Mouse (Mus musculus) ES-CJ7 (cell line): Measurements from ENCODE around the gene Dnah10.
"Not testable (repeated sequence)": the region's sequence is repeated elsewhere in the genome, so short reads cannot be mapped to it uniquely, and the experiment has no call there.

Experiments used
- DNase-seq: peaks from one replicate; pipeline ENCODE4 v3.0.0; 2011; ENCODE audit warnings: low read depth, low spot score

The Dnah10 gene

DNA sequence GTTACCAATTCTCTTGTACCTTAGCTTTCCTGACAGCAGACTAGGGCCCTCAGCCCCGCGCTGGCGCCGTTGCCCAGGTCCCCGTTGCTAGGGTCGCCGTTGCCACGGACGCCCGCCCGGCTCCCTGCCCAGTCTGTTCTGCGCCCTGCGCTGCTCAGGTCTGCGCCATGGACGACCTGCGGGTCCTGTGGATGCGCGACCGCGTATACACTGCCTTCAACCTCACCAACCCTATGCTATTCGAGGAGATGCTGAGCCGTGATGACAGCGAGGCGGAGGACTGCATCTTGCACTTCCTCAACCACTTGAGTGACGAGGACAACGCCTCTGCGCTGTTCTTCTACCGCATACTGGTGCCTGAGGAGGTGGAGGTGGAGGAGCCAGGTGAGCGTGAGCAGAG lies at the start of gene Dnah10:
Gene Dnah10, plus strand, starts transcription at position 89 of the 400 bp plus-strand sequence.
- DNase-seq = peak; percentile 20

DNA sequence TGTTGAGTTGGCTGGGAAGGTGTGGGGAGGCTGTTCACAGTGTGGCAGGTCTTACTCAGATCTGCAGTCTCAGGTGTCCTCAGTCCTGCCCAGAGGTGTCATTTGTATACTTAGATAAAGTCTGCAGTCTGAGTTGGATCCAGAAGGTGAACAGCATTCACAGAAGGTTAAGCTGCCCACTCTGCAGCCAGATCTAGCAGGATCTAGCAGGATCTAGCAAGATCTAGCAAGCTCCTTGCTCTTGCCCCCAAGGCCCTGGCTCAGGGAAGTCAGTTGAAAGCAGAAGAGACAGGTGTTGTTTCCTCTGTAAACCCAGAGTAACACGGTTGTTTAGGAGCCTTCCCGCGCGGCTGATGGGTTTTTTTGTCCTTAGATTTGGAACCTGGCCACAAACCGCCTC lies 11.1 kb upstream of the Dnah10 start:
- DNase-seq = peak; percentile 80

DNA sequence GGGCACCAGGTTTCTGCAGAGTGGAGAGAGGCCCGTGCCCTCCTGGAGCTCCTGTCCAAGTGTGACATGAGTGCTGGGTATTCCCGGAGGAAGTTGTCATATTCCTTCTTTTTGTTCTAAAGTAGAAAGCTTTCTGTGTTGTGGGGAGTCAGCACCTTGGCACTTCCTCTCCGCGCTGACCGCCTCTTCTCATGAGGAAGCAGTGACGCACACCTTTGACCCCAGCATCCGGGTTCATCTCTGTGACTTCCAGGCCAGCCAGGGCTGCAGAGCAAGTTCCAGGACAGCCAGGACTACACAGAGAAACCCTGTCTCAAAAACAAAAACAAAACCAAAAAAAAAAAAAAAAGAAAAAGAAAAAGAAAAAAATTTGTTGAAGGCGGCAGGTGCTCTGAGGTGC lies 9.8 kb upstream of the Dnah10 start:
- DNase-seq = no peak

DNA sequence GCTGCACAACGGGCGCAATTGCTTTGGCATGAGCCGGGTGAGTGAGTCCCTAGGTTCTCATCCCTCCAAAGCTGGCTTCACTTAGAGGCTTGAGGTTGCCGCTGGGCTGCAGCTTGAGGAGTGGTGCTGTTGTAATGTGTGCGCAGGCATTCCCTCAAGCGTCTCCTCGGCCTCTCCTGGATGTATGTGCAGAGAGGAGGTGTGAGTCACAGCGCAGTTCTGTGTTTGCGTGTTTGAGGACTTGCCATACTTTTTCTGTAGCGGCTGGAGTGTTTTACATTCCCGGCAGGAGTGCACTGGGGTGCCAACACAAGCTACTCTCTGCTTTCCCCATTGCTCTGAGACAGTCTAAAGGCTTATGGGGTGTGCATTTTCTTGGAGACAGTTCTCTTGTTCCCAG lies 6.9 kb upstream of the Dnah10 start:
- DNase-seq = no peak

DNA sequence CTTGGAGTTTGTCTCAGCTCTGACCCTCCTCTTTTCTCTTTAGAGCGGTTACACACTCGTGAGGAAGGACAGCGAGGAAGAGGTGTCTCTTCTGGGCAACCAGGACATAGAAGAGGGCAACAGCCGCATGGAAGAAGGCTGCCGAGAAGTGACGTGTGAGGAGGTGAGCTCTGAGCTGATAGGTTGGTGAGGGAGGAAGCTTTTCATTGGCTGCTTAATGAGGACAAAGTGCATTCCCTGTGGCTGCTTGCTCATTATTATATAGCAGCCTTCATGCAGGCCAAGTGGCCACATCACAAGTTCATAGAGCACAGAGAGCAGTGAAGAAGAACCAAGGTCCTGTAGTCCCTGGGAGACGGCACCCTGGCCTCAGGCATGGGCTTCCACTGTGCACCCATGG lies 6.5 kb upstream of the Dnah10 start:
- no peak for DNase-seq

DNA sequence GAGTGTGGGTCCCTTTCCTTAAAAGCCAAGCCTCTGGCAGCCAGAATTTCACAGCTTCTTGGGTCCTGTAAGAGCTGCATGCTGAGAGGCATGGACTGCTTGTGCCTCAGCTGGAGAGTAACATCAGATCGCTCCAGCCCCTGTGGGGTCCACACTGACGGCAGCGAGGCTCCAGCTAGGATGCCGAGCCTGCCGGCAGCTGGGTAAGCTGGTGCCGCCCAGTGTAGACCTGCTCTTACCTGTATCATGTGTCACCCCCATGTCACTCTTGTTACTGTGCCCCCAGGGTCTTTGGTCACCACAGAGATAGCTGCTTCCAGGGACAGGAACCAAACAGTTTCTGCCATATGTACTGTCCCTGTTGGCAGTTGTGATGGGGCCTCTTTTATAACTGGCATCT lies 1.8 kb upstream of the Dnah10 start:
- DNase-seq = no peak

DNA sequence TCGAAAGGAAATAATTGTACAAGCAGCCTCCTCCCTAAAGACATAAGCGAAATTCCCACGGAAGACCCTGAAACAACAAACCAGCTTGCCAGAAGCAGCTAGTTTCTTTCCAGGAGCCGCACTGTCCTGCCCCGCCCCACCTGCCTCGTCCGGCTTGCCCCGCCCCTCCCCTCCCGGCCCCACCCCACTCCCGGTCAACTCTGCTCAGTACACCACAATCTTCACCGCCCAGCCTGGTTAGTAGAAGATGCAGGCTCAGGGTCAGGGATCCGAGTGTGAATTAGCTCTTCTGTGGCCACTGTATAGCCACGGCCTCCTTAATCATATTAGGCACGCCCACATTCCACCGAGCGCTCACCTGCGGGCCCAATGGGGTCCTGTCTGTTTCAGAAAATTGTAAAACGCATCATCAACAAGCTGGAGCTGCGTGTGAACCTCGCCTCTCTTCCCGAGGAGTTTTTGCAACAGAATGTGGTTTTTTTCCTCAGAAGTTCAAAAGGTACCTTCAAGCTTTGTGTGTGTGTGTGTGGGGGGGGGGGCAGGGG lies 4.8 kb downstream of the Dnah10 start:
- DNase-seq = no peak

DNA sequence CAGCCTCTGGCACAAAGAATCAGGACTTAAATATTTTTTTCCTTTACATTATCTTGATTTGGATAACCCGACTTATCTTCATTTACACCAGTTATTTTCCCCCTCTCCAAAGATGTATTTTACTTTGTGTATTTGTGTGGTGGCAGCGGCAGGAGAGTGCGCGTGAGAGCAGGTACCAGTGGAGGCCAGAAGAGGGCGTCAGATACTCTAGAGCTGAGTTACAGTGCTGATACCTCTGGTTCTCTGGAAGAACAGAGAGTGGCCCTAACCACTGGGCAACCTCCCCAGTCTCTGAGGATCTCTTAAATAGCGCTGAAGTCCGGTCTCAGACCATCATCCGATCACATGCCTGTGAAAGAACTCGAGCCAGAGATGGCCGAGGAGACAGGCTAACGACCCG lies 9.1 kb downstream of the Dnah10 start:
- DNase-seq = peak; percentile 30

DNA sequence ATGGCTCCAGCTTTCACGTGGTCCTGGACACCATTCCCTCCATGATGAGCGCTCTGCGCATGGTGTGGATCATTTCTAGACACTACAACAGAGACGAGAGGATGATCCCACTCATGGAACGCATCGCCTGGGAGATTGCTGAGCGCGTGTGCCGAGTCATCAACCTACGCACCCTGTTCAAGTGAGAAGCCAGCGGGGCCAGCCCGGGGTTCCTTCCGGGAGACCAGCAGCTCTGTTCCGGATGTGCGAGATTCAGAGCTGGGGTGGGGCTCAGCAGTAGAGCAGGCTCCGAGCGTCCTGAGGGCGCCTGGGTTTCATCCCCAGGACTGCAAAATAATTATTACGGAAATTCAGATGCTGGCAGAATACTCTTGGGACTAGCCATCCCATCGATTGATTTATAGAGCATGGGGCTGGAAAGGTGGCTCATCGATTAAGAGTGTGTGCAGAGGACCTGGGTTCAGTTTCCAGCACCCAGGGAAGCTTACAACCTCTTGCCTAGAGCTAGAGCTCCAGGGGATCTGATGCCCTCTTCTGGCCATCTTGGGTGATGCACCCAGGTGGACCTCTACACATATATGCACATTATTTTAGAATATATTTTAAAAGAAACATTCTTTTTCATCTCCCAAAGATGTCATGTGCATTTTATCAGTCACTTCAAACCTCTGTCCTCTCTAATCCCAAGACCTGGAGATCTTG lies 17.2 kb downstream of the Dnah10 start:
- peak; percentile 57 for DNase-seq

DNA sequence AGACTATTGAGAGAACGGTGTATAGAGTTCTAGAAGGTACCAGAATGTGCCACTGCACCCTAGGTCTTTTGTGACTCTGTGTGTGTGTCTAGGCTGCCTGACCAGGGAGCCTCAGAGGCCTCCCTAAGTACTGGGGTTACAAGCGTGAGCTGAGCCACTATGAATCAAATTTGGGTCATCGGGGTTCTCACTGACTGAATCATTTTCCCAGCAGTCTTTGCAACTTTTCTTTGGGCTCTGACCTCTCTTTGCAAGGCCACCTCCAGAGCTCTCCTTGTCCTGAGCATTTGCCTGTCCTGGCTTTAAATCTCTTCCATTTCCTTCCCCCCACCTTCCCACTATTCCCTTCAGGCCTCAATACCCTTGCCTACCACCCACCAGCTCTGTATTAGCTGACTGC lies 19.0 kb downstream of the Dnah10 start:
- no peak for DNase-seq

DNA sequence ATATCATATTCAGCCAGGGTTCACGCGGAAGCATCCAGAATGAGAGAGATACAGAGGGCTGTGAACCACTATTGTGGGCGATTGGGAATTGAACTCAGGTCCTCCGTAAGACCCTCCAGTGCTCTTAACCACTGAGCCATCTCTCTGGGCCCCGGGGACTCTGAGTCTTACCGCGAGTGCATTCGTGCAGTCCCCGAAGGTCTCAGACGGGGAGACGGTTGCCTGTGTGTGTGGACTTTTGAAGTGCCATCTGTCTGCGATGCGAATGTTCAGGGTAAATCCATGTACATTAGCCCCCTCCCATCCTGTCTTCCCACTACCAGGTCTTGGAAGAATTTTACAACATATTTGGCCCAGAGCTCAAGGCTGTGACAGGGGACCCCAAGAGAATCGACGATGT lies 21.3 kb downstream of the Dnah10 start:
- DNase-seq = no peak

DNA sequence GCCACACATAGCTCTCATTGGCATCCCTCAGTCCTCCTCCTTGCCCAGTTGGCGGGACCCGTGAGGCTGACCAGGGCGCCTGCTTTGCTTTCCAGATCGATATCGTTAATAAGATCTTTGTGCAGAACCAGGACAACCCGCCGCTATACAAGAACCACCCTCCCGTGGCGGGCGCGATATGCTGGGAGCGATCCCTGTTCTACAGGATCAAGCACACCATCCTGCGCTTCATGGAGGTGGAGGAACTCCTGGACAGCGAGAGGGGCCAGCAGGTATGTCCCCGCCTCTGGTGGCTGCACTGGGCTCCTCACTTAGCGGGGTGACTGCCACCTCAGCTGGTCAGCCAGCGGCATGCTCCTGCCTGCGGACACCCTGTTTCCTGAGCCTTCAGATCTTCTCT lies 23.4 kb downstream of the Dnah10 start:
- DNase-seq = no peak

DNA sequence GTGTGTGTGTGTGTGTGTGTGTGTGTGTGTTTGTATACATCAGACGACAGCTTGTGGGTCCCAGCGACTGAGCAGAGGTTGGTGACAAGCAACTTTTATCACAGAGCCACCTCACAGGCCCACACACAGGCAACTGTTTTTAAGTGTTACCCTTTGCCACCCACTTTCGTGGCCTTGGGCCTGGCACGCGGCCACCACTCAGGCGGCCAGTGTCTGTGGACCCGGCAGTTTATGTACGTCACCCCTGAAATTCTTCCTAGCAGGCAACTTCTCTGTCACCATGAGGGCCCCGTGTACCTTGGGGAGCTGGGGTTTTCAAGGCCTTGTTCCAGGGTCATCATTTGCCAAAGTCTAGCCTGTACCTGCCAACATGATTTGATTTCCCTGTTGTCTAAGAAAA lies 26.8 kb downstream of the Dnah10 start:
- DNase-seq = no peak

DNA sequence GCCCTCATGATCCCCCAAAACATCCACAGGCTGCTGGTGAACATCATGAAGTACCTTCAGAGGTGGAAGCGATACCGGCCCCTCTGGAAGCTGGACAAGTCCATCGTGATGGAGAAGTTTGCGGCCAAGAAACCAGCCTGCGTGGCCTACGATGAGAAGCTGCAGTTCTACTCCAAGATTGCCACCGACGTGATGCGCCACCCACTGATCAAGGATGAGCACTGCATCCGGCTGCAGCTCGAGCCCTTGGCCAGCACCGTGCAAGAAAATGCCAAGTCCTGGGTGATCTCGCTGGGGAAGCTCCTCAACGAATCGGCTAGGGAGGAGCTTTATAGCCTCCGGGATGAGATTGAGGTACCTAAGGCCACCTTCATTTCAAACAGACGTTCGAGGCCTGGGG lies 36.1 kb downstream of the Dnah10 start:
- DNase-seq = peak; percentile 61

DNA sequence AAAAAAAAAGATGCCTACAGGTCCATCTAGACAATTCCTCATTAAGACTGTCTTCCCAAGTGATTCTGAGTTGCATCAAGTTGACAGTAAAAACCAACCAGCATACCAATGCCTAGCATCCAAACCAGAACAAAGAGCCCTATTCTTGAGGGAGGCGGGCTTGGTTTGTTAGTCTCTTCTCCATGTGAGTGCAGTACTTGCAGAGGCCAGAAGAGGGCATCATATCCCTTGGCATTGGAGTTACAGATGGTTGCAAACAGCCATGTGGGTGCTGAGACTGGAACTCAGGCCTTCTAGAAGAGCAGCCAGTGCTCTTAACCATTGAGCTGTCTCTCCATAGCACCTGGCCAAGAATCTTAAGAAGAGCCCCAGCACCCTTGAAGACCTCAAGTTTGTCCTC lies 36.9 kb downstream of the Dnah10 start:
- peak; percentile 70 for DNase-seq

DNA sequence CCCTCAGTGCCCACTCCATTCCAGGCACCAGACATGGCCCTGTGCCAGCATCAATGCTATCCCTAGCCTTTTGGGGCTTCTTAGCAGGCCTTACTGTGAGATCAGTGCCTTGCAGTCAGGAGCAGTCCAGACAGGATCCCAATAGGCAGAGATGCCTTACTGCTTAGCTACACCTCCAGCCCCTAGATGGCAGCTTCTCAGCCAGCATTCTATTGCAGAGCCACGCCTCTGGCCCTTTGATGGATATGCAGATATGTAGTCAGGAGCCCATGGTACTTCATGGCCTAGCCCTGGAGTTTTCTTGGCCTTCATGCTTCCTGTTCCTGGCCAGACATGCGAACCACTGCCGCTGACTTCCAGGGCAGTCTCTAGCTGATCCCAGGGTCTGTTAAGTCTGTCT lies 49.7 kb downstream of the Dnah10 start:
- DNase-seq = peak; percentile 63

DNA sequence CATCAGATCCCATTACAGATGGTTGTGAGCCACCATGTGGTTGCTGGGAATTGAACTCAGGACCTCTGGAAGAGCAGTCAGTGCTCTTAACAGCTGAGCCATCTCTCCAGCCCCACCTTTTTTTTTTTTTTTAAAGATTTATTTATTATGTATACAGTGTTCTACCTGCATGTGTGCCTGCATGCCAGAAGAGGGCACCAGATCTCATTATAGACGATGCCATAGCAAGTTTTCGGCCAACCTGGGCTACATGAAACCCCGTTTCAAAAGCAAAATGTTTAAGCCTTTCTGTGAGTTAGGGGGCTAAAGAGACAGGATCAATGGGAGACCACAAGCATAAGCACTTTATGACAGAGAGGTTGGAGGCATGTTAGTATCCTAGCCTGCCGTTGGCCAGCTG lies 51.4 kb downstream of the Dnah10 start:
- not testable (repeated sequence) for DNase-seq

DNA sequence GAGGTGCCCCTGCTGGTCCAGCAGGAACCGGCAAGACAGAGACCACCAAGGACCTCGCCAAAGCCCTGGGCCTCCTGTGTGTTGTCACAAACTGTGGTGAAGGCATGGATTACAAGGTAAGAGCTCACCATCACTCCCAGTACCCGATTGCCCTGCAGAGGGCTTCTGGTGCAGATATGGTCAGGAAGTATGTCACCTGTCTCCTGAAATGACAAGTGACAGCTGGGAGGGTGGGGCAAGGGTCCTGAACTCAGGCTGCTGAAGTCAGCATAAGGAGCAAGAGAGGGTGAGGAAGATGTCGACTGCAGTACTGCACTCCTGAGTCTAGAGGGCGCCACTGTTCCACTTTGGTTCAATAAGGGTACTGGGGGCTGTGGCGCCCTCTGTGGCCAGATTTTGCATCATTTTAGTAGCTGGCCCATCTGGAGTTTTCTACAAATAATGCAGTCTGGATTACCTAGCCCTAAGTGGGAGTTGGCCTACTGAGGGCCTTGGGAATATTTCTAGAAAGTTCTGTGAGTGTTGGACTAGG lies 52.4 kb downstream of the Dnah10 start:
- peak; percentile 85 for DNase-seq

DNA sequence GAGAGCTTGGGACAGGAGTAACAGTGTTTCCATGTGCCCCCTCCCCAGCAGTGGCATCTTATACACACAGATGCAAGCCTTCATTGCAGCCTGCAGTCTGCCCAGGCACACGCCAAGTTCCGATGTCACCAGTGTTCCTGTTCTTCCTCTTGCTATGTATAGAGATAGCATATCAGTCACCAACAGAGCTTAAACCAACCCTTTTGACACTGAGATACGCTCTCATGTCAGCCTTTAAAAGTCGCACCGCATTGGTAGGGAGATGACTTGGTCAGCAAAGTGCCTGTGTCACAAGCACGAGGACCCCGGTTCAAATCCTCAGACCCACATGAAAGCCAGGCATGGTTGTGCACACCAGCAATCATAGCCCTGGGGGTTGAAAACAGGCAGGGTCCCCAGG lies 55.0 kb downstream of the Dnah10 start:
- no peak for DNase-seq

DNA sequence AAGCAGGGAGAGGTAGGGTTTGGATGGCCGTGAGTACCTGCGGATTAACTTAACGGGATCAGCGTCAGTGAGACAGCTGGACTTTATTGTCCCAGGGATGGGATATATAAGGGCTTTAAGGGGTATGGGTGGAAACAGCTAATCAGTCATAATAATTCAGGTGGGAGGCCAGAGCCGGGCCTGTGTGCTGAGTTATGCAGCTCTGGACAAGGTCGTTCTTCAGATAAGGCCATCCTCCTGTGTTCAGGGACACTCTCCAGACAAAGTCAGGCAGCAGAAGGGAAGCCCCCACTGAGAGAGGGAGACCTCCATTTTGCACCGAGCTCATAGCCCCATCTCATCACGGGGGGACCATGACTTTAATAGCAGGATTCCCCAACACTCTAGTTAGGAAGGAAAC lies 56.8 kb downstream of the Dnah10 start:
- DNase-seq = no peak

DNA sequence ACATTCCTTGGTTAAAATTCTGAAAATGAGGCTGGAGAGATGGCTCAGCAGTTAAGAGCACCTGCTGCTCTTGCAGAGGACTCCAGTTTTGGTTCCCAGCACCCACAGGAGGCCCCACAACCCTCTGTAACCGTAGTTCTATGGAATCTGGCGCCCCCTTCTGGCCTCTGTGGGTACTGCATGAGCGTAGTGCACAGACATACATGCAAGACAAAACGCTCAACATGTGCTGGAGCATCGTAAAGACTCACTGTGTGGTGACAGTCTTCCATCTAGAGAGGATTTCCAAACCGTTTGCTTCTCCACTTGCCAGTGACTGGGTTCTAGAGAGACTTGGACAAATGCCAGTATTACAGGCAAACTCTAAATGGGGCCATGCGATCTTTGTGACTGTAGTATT lies 60.8 kb downstream of the Dnah10 start:
- peak; percentile 25 for DNase-seq

DNA sequence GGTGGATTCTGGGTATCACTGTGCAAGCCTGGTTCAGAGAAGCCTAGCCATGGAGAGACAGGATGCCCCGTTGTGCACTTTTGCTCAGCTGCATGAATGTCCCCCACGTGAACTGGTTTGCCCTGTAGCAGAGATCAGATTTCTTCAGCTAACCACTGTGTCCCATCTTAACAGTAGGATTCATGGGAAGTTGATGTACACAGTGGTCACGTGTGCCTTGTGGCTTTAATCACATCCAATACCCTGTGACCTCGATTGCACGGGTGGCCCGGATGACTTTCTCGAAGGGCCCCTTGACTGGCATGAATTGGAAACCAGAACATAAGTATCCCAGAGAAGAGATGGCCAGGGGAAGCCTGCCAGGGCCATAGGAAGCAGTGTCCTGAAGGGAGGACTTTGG lies 67.2 kb downstream of the Dnah10 start:
- DNase-seq = no peak

DNA sequence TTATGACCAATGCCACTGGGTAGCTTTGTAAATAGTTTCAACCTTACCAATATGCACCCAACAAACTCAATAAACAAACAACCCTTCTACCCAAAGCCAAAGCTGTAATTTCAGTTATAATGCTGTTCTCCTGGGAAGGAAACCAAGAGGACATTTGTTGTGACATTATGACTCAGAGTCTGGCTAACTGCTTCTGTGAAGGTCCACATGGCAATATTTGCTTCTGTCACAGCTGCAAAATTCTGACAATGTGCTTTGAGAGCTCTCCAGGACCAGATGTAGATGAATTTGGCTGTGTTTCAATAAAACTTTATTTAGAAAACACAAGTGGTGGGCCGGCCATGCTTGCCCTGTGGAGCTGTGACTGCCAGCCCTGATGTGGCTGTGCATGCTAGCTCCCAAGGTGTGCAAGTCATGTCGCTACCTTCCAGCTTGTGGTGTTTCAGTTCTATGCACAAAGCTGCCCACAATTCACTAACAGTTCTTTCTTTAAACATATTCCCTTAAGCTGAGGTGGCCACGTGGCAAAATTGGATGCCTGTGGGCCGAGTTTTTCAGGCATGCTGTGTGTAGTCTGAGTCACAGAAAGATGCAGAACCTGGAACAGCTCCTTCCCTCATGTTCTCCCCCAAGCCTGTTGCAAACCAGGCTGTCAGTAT lies 85.0 kb downstream of the Dnah10 start:
- no peak for DNase-seq
